In the genomic region with DNA sequence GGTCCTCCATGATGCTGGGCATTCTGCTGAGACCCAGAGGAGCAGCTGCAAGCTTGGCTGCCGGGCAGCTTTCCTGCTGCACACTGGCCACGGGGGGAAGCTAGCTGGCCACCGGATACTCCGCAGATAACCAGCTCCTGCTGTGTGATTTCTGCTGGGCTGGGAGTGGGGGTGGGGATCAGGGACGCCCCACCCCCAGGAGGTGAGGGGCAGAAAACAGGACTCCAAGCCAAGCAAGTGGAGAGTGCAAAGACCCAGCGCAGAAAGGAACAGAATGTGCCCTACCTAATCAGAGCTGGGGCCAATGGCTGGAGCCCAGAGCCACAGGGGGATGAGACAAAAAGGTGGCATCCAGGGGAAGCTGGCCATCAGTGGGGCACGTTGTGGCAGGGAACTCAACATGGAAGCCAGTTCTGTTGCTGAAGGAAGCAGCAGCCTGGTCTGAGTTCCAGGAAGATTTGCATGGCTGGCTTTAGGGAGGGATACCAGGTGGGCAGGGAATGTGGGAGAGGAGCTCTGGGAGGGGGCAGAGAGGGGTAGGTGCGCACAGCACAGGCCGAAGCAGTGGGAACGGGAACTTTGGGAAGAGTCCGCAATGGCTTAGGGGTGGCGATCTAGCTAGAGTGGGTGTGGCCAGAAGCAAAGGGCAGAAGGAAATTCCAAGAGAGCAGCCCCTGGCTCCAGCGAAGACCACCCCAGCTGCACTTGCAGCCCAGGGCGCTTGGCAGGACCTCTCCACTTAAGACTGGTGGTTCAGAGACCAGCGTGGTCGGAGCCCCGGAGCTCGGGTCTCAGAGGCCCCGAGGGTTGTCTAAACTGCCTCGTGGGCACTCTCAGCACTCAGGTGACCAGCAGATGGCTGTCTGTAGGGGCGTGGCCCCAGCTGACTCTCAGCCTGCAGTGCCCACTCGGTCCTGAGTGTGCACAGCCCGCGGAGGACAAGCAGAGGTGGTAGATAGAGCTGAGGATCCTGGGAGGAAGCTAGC, we compare ENCODE assay signal across 8 mouse cellular contexts.
DNase-seq lines count a peak whose midpoint lies in the region; ATAC-seq and TF ChIP-seq lines count a peak whose summit lies in the region.

No protein-coding gene starts in this region.

- H3K79me2 ChIP-seq in heart, adult 2 months (replicated peaks; ENCODE audit: control insufficient read depth, insufficient read depth, low read length) = no peaks in the 10 kb centered on the region

- peak; percentile 13; the same call in 1 of the 2 replicates for ATAC-seq in common myeloid progenitor, adult 5-6 weeks (replicated peaks; ENCODE audit: low read depth, poor library complexity, severe bottlenecking)

- no peaks in the 10 kb centered on the region for H3K36me3 ChIP-seq in heart, adult 2 months (ENCODE audit: control insufficient read depth, insufficient read depth, low read length)
- no peaks in the 10 kb centered on the region for H3K36me3 ChIP-seq in splenic B cell, adult 2 months (ENCODE audit: control insufficient read depth, insufficient read depth, low read length, poor library complexity, severe bottlenecking)

- TF ChIP-seq CTCF in heart, adult 2 months (IDR thresholded peaks at IDR 0.05) = peak; percentile 42
- no peak for TF ChIP-seq CTCF in lung, adult 2 months (IDR thresholded peaks at IDR 0.05; ENCODE audit: insufficient read depth, low read length)

- H3K9ac ChIP-seq in heart, adult 2 months (ENCODE audit: low read depth, low read length) = peak overlapping the region; percentile 72

- TF ChIP-seq POLR2A in heart, adult 2 months (IDR thresholded peaks at IDR 0.05; ENCODE audit: insufficient read depth, low read depth, low read length) = peak; percentile 60
- TF ChIP-seq POLR2A in lung, adult 2 months (IDR thresholded peaks at IDR 0.05; ENCODE audit: borderline replicate concordance, extremely low read depth, low read depth, low read length) = peak; percentile 71; the same call in 1 of the 2 replicates

- intact Hi-C loops in heart, adult 2 months (cut with DNase I) = loop anchor here (2.0 to 10.0 kb wide), 3 partner anchors 40 to 276 kb away; partner anchors contain the start of gene Cstad

- WGBS in heart, adult 2 months = 7% methylated on average over 24 of the region's 24 CpGs
- WGBS in lung, adult 2 months = 11% methylated on average over 24 of the region's 24 CpGs

- peak overlapping the region; percentile 30 for H3K4me3 ChIP-seq in heart, adult 2 months
- no peak overlapping the region for H3K4me3 ChIP-seq in lung, adult 2 months (replicated peaks; ENCODE audit: extremely low read depth, low read depth, low read length)

- peak; percentile 61 for DNase-seq in layer of hippocampus, adult 11-12 months (ENCODE audit: low spot score)
- no peak for DNase-seq in layer of hippocampus, adult 9-10 months (ENCODE audit: low spot score)
- peak; percentile 73 to 76 for DNase-seq in heart, adult 2 months
- DNase-seq in kidney, adult 18-20 months = peak; percentile 87
- peak; percentile 80 for DNase-seq in lung, adult 2 months
- peak; percentile 50 for DNase-seq in splenic B cell, adult 2 months (ENCODE audit: low read depth, low spot score)
- no peak for DNase-seq in right cerebral cortex, postnatal 4 days

- H3K27me3 ChIP-seq in heart, adult 2 months (ENCODE audit: control insufficient read depth, insufficient read depth, low read length) = no peaks in the 10 kb centered on the region
- H3K27me3 ChIP-seq in splenic B cell, adult 2 months (ENCODE audit: control insufficient read depth, insufficient read depth, low read length, poor library complexity, severe bottlenecking) = no peaks in the 10 kb centered on the region

- H3K4me1 ChIP-seq in heart, adult 2 months (ENCODE audit: control insufficient read depth, insufficient read depth, low read length) = peaks cover 37% of the 10 kb centered on the region
- peaks cover 30% of the 10 kb centered on the region for H3K4me1 ChIP-seq in lung, adult 2 months (ENCODE audit: control insufficient read depth, insufficient read depth, low read length)

- peak; percentile 56; the same call in 1 of the 2 replicates for TF ChIP-seq EP300 in heart, adult 2 months (IDR thresholded peaks at IDR 0.05; ENCODE audit: insufficient read depth, low read depth, low read length)

- H3K27ac ChIP-seq in heart, adult 2 months = peak overlapping the region; percentile 98

Comparison
In these comparisons a context has a peak if more than half of its experiments do, and no peak if none do; other contexts are left out.
1. DNase-seq: peak in layer of hippocampus, adult 11-12 months (single experiment), heart, adult 2 months (2 of 2), kidney, adult 18-20 months (single experiment), lung, adult 2 months (single experiment) and splenic B cell, adult 2 months (single experiment); none in layer of hippocampus, adult 9-10 months (single experiment) and right cerebral cortex, postnatal 4 days (single experiment).